Mouse (Mus musculus) cortical plate, adult 2 months (tissue): ENCODE data around the gene Ly6c2. TPM values are rescaled to one million over a fixed set of nuclear protein-coding genes. Genes with fewer than 3 reads are reported as not detected.
A peak's percentile ranks its signal among the peaks of the same experiment; 100 is the strongest.
"Not testable (repeated sequence)": the region's sequence is repeated elsewhere in the genome, so short reads cannot be mapped to it uniquely, and the experiment has no call there.

Experiments used
- H3K27ac ChIP-seq: fragments of 200-500 bp; 2 replicates; pipeline ENCODE4 v1.5.1; 2012; ENCODE audit warnings: low read length, control low read depth, inconsistent platforms; ENCODE audit not compliant: insufficient read depth
- H3K4me1 ChIP-seq: fragments of 200-500 bp; 2 replicates; pipeline ENCODE4 v1.6.1; 2011; ENCODE audit warnings: low read length; ENCODE audit not compliant: control insufficient read depth, insufficient read depth
- H3K4me3 ChIP-seq: fragments of 200-500 bp; 2 replicates; pipeline ENCODE4 v1.5.1; 2011; ENCODE audit warnings: mild to moderate bottlenecking, low read length, control low read depth; ENCODE audit not compliant: insufficient read depth
- CTCF ChIP-seq: fragments of 200-500 bp; IDR thresholded peaks from 2 replicates; pipeline ENCODE4 v1.5.1; 2011; ENCODE audit warnings: mild to moderate bottlenecking, control low read depth, low read length; ENCODE audit not compliant: insufficient read depth; ENCODE audit errors: extremely low read depth
- POLR2A ChIP-seq: fragments of 200-500 bp; IDR thresholded peaks from 2 replicates; pipeline ENCODE4 v1.6.1; 2011; ENCODE audit warnings: mild to moderate bottlenecking, low read length, control low read depth; ENCODE audit not compliant: insufficient read depth; ENCODE audit errors: extremely low read depth
- polyA plus RNA-seq: library from polyadenylated mRNA; depleted of rRNA; stranded (reverse); fragments of >200 nt; gene quantifications from 2 replicates; pipeline ENCODE4 v1.2.3, GENCODE M21; 2012; rRNA removed

Gene Ly6c2
- polyA plus RNA-seq, 1 experiment = 0.81 TPM

GRCm38 (mm10) chr15:75116525-75116924 lies 4.8 kb upstream of the Ly6c2 start:
- TF ChIP-seq POLR2A = no peak
- no peak for TF ChIP-seq CTCF
- Histone ChIP-seq H3K27ac (no peak overlapping the region), H3K4me3 (no peak overlapping the region), H3K4me1 (no peaks in the 10 kb centered on the region)

- H3K4me3 ChIP-seq, H3K4me1 ChIP-seq, H3K27ac ChIP-seq: not testable (repeated sequence)
Observed at GRCm38 (mm10) chr15:75110424-75110823, 1.3 kb downstream of the Ly6c2 start.

- Histone ChIP-seq H3K27ac (no peak overlapping the region), H3K4me1 (no peaks in the 10 kb centered on the region), H3K4me3 (no peak overlapping the region)
- no peak for TF ChIP-seq CTCF
- no peak for TF ChIP-seq POLR2A
Observed at GRCm38 (mm10) chr15:75099261-75099660, 12.5 kb downstream of the Ly6c2 start.

- not testable (repeated sequence) for H3K4me3 ChIP-seq, H3K27ac ChIP-seq, H3K4me1 ChIP-seq
- TF ChIP-seq CTCF = 0 out of 2 replicates have a peak, but pooled peaks have one; percentile 2
Observed at GRCm38 (mm10) chr15:75088041-75088440, 23.7 kb downstream of the Ly6c2 start.

GRCm38 (mm10) chr15:75069965-75070364 lies 41.8 kb downstream of the Ly6c2 start:
- Histone ChIP-seq H3K27ac (no peak overlapping the region), H3K4me3 (no peak overlapping the region), H3K4me1 (no peaks in the 10 kb centered on the region)
- TF ChIP-seq CTCF (no peak), POLR2A (no peak)

GRCm38 (mm10) chr15:75062030-75062574 lies 49.7 kb downstream of the Ly6c2 start:
- not testable (repeated sequence) for H3K4me1 ChIP-seq, H3K27ac ChIP-seq, H3K4me3 ChIP-seq
- TF ChIP-seq CTCF = peak; percentile 47

GRCm38 (mm10) chr15:75060505-75060904 lies 51.3 kb downstream of the Ly6c2 start:
- H3K4me1 ChIP-seq = no peaks in the 10 kb centered on the region
- no peak overlapping the region for H3K27ac ChIP-seq
- TF ChIP-seq POLR2A (no peak), CTCF (peak; percentile 64)
- H3K4me3 ChIP-seq = no peak overlapping the region

Other genes starting within 250 kb of the Ly6c2 start
- gene 2010109I03Rik, start 214.9 kb downstream of the Ly6c2 start, polyA plus RNA-seq = 0.73 and 0.76 TPM in 2 replicates
- gene Ly6i, start 128.5 kb downstream of the Ly6c2 start, polyA plus RNA-seq = 0.17 TPM in 1 of 2 replicates, not detected in the other
- gene Ly6a, start 113.9 kb downstream of the Ly6c2 start, polyA plus RNA-seq = 81.2 and 90.5 TPM in 2 replicates
- gene Ly6c1, start 63.1 kb downstream of the Ly6c2 start, polyA plus RNA-seq = 201 and 222 TPM in 2 replicates
- gene Ly6g, start 43.3 kb upstream of the Ly6c2 start, polyA plus RNA-seq = not detected in 2 replicates
- gene BC025446, start 104.4 kb upstream of the Ly6c2 start, polyA plus RNA-seq = not detected in 2 replicates
- gene Ly6f, start 156.5 kb upstream of the Ly6c2 start, polyA plus RNA-seq = not detected in 2 replicates